Mouse (Mus musculus): ENCODE data around the gene Csk.

GRCm38 (mm10) chr9:57654966-57655365 is 1.5 kb upstream of the Csk start:
- no peak for TF ChIP-seq CTCF (IDR thresholded peaks at IDR 0.05; ENCODE audit: control insufficient read depth, insufficient read depth, insufficient read length)
- TF ChIP-seq MAX (IDR thresholded peaks at IDR 0.05), result no peak
- TF ChIP-seq MYOD1 (IDR thresholded peaks at IDR 0.05; ENCODE audit: control insufficient read depth, insufficient read length, low read depth), result no peak
- TF ChIP-seq MYOG (IDR thresholded peaks at IDR 0.05; ENCODE audit: control insufficient read depth, extremely low read depth, insufficient read length), result no peak
- TF ChIP-seq USF1 (IDR thresholded peaks at IDR 0.05; ENCODE audit: low read depth), result no peak
- TF ChIP-seq CEBPB (IDR thresholded peaks at IDR 0.05; ENCODE audit: low read depth), result no peak
- no peak for TF ChIP-seq FOSL1 (IDR thresholded peaks at IDR 0.05; ENCODE audit: insufficient read depth, low read length, poor library complexity, severe bottlenecking)

Data from C2C12 (cell line).